Mouse (Mus musculus): Measurements from ENCODE around the gene Dll3. TPM values are rescaled to one million over a fixed set of nuclear protein-coding genes. Genes with fewer than 3 reads are reported as not detected.
A peak's percentile ranks its signal among the peaks of the same experiment; 100 is the strongest.

The Dll3 gene
- not detected for total RNA-seq (2021)

DNA sequence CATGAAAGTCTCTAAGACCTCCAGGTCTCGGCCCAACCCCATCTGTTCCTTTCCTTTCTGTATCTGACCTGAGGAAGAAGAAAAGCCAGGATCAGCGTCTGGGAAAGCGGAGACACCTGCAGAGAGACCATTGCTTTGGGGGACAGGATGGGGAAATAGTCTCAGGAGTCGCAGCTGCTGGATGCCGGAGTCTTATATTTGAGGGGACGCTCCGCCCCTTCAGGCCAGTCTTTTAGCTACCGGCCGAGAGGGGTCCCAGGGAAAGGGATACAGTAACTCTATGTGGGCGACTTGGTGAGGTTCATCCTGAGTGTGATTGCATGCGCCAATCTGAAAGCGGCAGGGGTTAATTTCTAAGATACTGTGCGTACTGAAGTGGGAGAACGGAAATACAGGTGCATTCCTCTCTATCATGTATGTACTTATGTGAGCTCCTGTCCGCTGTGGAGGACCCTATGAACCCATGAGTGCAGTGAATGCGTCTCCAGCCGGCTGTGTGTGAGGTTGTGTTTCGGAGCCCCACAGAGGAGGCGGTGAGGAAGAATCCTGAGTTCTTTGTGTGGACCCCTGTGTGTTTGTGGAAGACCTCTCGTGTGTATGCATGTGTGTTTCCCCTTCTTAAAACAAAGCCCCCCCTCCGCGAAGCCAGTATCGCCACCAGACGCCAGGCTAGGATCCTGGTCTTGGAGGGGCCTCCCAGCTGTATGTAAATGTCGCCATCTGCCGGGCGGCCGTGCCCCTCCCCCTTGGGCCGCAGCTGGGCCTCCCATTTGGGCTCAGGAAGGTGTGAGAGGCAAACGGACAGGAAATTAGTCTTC lies at the start of gene Dll3:
Gene Dll3 (minus strand): TSS at position 623 of the 818 bp plus-strand sequence.
- peak; percentile 62 to 71 for DNase-seq
- intact Hi-C loops (cut with DNase I): loop anchor here (2.0 to 5.0 kb wide), 2 partner anchors 23 to 90 kb away; no protein-coding TSS in a partner anchor

DNA sequence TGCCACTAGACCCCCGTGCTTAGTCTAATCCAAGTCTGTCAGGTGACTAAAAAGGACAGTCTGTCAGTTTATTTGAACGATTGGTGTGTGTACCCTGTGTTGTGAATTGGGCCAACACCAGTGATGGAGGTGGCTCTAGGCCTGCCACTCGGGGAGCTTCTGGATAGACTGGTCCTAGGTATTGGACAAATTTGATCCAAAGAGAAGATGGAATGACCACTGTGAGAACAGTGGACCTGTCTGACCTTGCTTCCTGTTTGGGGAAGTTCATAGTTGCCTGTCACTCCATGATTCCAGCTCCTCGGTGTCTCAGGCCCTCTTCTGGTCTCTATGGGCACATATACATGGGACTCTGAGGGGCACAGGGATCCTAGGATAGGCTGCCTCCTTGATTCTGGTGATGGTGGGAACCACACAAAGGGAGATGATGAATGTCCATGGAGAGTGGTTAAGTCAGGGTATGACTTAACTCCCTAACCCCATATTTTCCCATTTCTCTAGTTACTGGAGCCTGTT lies 49.7 kb upstream of the Dll3 start:
- DNase-seq: no peak
- intact Hi-C loops (cut with DNase I): no loop called here

- DNase-seq: peak; percentile 99 to 100
- intact Hi-C loops (cut with DNase I): loop anchor here (1.0 kb wide), 1 partner anchor 20 kb away; no protein-coding TSS in a partner anchor
Measured at GRCm38 (mm10) chr7:28350155-28350883, 48.3 kb upstream of the Dll3 start, which contains the start of gene Rps16. Gene Rps16, plus strand, starts transcription at chr7:28350652.

- no peak for DNase-seq
- intact Hi-C loops (cut with DNase I): no loop called here
Measured at GRCm38 (mm10) chr7:28348601-28349000, 46.6 kb upstream of the Dll3 start.

DNA sequence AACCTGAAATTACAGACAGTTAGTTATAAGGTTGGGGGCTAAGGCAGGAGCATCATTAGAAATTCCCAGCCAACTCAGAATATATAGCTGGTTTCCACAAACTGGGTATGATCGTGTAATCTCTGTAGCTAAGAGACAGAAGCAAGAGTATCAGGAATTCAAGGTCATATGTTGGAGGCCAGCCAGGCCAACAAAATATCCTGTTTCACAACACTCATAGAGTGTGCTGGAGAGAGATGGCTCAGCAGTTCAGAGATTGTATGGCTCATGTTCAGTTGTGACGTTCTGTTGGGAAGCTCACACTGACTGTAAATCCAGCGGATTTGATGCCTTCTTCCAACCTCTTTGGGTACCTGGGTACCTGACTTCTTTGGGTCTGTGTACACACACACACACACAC lies 45.7 kb upstream of the Dll3 start:
- intact Hi-C loops (cut with DNase I): no loop called here
- DNase-seq: no peak

GRCm38 (mm10) chr7:28344637-28345036 lies 42.6 kb upstream of the Dll3 start:
- intact Hi-C loops (cut with DNase I): no loop called here
- DNase-seq: peak; percentile 48 to 73

GRCm38 (mm10) chr7:28341381-28341780 lies 39.3 kb upstream of the Dll3 start:
- intact Hi-C loops (cut with DNase I): no loop called here
- DNase-seq: no peak

GRCm38 (mm10) chr7:28339213-28339917 lies 37.3 kb upstream of the Dll3 start:
- DNase-seq: peak; percentile 69 to 77
- intact Hi-C loops (cut with DNase I): no loop called here

- intact Hi-C loops (cut with DNase I): no loop called here
- peak; percentile 98 to 99 for DNase-seq
Measured at GRCm38 (mm10) chr7:28338108-28338998, 36.3 kb upstream of the Dll3 start, which contains the start of gene Supt5. Gene Supt5, minus strand, starts transcription at chr7:28338746.

DNA sequence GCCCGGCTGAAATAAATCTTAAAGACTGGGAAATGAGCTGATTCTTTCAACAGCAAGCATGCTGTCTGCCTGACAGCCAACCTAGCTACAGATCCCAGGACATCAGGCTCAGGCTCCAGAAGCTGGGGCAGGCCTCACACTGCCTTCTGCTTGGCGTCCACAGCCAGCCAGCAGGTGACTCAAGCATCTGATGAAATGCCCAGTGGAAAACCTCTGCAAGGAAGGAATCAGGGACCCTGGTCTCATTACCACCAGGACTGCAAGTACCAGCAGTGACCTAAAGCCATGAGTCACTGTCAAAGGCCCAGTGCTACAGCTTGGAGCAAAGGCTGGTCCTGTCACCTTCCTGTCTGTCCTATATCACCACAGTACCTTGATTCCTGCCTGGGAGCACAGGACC lies 33.4 kb upstream of the Dll3 start:
- DNase-seq: no peak
- intact Hi-C loops (cut with DNase I): no loop called here

DNA sequence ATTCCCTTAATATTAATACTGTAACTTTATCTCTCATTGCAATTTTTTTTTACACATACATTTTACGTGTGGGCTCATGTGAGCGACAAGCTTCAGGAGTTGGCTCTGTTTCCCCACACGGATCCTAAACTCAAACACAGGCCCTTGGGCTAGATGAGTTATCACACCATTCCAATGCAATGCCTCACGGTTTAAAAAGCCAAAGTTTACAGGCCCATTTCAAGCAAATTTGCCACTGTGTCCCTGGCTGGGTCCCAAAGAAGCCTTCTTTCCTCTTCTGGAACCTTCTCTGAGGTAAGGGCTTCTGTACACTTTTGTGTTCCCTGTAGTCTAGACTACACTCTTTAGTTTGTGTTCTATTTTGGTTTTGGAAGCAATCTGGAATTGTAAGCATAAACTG lies 32.5 kb upstream of the Dll3 start:
- intact Hi-C loops (cut with DNase I): no loop called here
- DNase-seq: no peak

DNA sequence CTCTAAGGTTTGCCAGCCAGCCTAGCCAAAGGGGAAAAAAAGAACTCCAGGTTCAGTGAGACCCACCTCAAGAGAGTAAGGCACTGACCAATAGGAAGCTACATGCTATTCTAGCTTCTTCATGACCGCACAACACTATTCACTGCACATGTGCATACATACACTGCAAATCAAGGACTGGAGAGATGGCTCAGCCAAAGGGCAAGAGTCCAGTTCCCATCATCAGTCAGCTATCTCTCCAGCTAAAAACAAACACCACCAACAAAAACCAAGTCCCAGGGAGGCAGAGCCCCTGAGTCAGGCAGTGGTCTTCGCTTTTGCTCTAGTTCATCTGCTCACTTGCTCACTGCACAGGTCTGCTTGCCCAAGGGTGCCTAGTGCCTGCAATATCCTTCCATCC lies 26.2 kb upstream of the Dll3 start:
- no peak for DNase-seq
- intact Hi-C loops (cut with DNase I): no loop called here

DNA sequence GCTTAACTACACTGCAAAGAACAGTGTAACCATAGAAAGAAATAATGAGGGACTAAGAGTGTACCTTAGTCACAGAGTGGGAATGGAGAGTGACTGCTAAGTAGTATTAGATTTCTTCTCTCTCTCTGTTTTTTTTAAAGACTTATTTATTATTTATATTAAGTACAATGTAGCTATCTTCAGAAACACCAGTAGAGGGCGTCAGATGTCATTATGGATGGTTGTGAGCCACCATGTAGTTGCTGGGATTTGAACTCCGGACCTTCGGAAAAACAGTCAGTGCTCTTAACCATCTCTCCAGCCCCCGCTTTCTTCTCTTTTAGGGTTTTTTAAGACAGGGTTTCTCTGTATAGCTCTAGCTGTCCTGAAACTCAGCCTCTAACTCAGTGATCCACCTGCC lies 24.4 kb upstream of the Dll3 start:
- DNase-seq: no peak
- intact Hi-C loops (cut with DNase I): no loop called here

DNA sequence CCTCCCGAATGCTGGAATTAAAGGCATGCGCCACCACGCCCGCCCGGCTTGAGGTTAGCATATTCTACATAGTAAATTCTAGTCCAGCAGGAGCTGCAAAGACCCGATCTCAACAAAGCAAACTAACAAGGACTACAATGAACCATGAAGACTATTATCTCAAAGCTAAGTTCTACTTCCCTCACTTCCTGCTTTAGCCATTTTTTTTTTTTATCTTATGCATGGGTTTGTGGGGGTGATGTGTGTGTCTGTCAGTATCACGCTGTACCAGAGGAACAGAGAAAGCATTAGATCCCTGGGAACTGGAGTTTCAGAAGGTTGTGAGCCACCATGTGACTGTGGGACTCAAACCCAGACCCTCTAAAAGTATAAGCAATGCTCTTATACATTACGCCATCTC lies 23.3 kb upstream of the Dll3 start:
- DNase-seq: no peak
- intact Hi-C loops (cut with DNase I): no loop called here

GRCm38 (mm10) chr7:28321974-28322720 lies 20.1 kb upstream of the Dll3 start:
- DNase-seq: no peak
- intact Hi-C loops (cut with DNase I): no loop called here

- no peak for DNase-seq
- intact Hi-C loops (cut with DNase I): no loop called here
Measured at GRCm38 (mm10) chr7:28318714-28319113, 16.7 kb upstream of the Dll3 start.

DNA sequence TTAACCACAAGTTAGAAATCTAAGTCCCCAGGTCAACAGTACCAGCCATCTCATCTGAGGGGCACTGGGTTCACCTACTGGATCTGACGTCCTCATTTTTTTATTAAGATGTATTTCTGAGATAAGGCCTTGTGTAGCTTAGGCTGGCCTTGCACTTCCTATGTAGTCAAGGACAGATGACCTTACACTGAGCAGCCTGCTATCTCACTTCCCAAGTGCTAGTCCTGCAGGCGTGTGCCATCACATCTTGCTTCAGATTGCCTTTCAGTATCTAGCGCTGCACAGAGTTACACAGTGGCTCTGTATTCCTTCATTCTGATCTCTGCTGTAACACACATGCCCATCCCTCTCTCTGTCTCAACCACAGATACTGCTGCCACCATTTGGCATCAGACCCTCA lies 16.0 kb upstream of the Dll3 start:
- intact Hi-C loops (cut with DNase I): no loop called here

GRCm38 (mm10) chr7:28311926-28312543 lies 10.0 kb upstream of the Dll3 start, which contains the start of gene Timm50:
Gene Timm50, minus strand, starts transcription at chr7:28312072.
- intact Hi-C loops (cut with DNase I): loop anchor here (5.0 kb wide), 1 partner anchor 260 kb away; the partner anchor contains the start of gene Psmc4
- peak; percentile 99 for DNase-seq

More for the DNA sequence above, 16.0 kb upstream of the Dll3 start:
- DNase-seq: no peak
